Mouse (Mus musculus) forebrain, embryonic 14.5 days (tissue): Measurements from ENCODE around the gene Rerg. TPM values are rescaled to one million over a fixed set of nuclear protein-coding genes. Genes with fewer than 3 reads are reported as not detected.
A peak's percentile ranks its signal among the peaks of the same experiment; 100 is the strongest.

ENCODE experiments used
- ATAC-seq: fragments of 200-750 bp; cut with Nextera tagmentation; 2 replicates; pipeline ENCODE4 v1.8.0; 2017; ENCODE audit warnings: mild to moderate bottlenecking, moderate library complexity
- DNase-seq: peaks from one replicate; pipeline ENCODE4 v3.0.0-alpha.2; 2015; ENCODE audit warnings: low spot score
- H3K27ac ChIP-seq: fragments of 300-500 bp; sonication (generic); 2 replicates; pipeline ENCODE4 v1.5.1; 2014; ENCODE audit warnings: low read depth, mild to moderate bottlenecking, control low read depth, low read length, moderate library complexity
- H3K27me3 ChIP-seq: fragments of 300-500 bp; sonication (generic); replicated peaks from 2 replicates; pipeline ENCODE4 v1.6.1; 2014; ENCODE audit warnings: low read length, control low read depth, mixed read lengths; ENCODE audit not compliant: control insufficient read depth, insufficient read depth
- H3K36me3 ChIP-seq: fragments of 300-500 bp; sonication (generic); 2 replicates; pipeline ENCODE4 v1.6.1; 2014; ENCODE audit warnings: low read length, control low read depth; ENCODE audit not compliant: control insufficient read depth, insufficient read depth
- H3K4me1 ChIP-seq: fragments of 300-500 bp; sonication (generic); 2 replicates; pipeline ENCODE4 v1.6.1; 2014; ENCODE audit warnings: antibody characterized with exemption, low read length, control low read depth; ENCODE audit not compliant: control insufficient read depth, insufficient read depth
- H3K4me2 ChIP-seq: fragments of 300-500 bp; sonication (generic); 2 replicates; pipeline ENCODE4 v1.6.1; 2014; ENCODE audit warnings: mild to moderate bottlenecking, control low read depth, low read length
- H3K4me3 ChIP-seq: fragments of 300-500 bp; sonication (generic); 2 replicates; pipeline ENCODE4 v1.5.1; 2014; ENCODE audit warnings: low read depth, low read length, control low read depth
- H3K9ac ChIP-seq: fragments of 300-500 bp; sonication (generic); 2 replicates; pipeline ENCODE4 v1.6.1; 2014; ENCODE audit warnings: mild to moderate bottlenecking, low read length, control low read depth, moderate library complexity
- H3K9me3 ChIP-seq: fragments of 300-500 bp; sonication (generic); replicated peaks from 2 replicates; pipeline ENCODE4 v1.6.1; 2016; ENCODE audit warnings: low read length, control low read depth, mixed read lengths; ENCODE audit not compliant: control insufficient read depth
- WGBS: fragments of 180-500 bp; shearing (Covaris S2); extraction: QIAGEN DNeasy Blood & Tissue Kit; methylation state at CpG from one replicate; pipeline ENCODE4 v1.1.7; 2014; 5-methylcytosine and 5-hydroxymethylcytosine counted together
- polyA plus RNA-seq: library from polyadenylated mRNA; unstranded; fragments of >200 nt; fragmentation: Nextera tagmentation; extraction: Ambion mirVana; gene quantifications from 2 replicates; pipeline ENCODE4 v1.2.1, GENCODE M21; 2014

The Rerg gene
- polyA plus RNA-seq, 1 experiment from 2014 or later = 4.8 TPM

DNA sequence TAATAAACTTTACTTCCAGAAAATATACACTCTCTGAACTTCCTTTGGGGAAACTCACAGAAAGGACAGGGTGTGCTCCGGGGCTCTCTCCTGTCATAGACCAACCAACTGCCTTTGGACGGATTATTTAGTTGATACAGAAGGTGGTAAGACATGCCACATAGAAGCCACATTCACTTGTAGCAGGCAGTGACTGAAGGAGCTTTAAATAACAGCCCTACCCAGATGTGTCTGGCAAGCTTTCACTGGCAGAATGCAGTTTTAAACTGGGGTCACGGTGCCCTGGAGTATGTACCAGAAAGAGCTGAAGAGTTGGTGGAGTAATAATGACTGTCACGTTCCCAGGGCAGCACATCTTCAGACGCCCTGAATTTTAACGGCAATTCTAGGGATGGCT is 59.5 kb downstream of the Rerg start:
- no peaks in the 10 kb centered on the region for H3K4me1 ChIP-seq
- no peak overlapping the region for H3K4me3 ChIP-seq
- H3K27me3 ChIP-seq = no peaks in the 10 kb centered on the region
- 91% methylated on average over 6 of the region's 6 CpGs for WGBS
- no peak overlapping the region for H3K9ac ChIP-seq
- DNase-seq (no peak), ATAC-seq (no peak)
- no peaks in the 10 kb centered on the region for H3K36me3 ChIP-seq
- no peak overlapping the region for H3K4me2 ChIP-seq
- no peaks in the 10 kb centered on the region for H3K9me3 ChIP-seq
- no peak overlapping the region for H3K27ac ChIP-seq

DNA sequence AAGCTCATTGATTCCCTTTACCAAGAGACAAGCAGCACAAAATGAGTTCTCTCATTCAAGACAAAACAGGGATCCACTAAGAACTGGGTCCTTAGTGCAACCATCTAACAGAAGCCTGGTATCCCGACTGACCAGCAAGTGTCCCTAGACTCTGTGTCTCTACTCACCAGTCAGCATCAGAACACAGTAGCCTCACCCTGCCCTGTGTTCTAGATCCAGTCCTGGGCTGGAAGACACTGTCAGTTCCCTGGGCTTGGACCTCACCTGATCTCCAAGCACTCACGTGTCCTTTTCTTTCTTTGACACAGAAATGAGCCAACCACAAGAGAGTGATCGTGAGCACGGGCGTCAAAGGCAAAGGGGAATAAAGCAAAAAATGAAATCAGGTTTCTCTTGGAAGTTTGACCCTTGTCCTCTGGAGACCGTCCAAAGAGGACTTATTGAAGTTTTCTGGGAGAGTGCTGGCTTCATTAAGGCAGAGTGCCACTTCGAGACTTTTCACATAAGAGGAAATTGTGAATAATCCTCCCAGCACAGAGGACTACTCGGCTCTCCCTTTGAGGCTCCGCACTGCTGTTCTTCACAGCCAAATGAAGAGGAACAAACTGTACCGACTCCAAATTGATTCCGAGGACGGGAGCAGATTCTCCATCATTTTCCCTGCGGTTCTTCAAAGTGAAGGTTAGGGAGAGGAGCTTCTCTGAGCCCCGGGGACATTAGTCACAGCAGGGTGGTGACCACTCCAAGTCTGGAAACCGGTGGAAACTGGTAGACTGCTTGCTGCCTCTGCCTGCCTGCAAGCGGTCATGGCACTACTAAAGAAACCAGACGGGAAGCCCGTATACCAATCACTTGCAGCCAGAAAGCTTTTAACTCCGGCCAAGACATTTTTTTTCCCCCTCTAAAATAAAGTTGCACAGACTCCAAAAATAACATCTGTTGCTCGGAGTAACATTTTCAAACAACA is 60.2 kb downstream of the Rerg start:
- no peaks in the 10 kb centered on the region for H3K36me3 ChIP-seq
- no peak overlapping the region for H3K4me2 ChIP-seq
- no peak overlapping the region for H3K27ac ChIP-seq
- DNase-seq = no peak
- no peaks in the 10 kb centered on the region for H3K27me3 ChIP-seq
- H3K4me1 ChIP-seq = no peaks in the 10 kb centered on the region
- H3K9me3 ChIP-seq = no peaks in the 10 kb centered on the region
- H3K4me3 ChIP-seq = no peak overlapping the region
- 83% methylated on average over 20 of the region's 20 CpGs for WGBS
- H3K9ac ChIP-seq = no peak overlapping the region
- ATAC-seq = no peak

DNA sequence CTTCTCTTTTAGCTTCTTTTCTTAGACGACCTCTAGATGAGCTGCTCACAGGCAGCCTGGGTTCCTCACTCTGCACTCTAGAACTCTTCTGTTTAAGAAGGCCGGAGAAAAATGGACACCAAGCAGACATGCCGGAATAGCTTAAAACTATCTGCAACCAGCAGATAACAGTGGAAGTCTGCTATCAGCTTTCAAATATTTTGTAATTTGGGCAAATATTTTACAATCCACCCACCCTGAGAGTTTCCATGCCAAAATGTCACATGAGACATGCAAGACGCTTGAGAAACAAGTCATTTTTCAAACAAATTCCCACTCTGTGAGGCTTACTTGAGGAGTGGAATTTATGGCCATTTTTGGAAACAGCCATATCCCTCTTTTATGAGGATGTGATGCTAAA is 65.0 kb downstream of the Rerg start:
- Histone ChIP-seq H3K27me3 (no peaks in the 10 kb centered on the region), H3K4me1 (no peaks in the 10 kb centered on the region), H3K9ac (no peak overlapping the region), H3K27ac (no peak overlapping the region), H3K4me3 (no peak overlapping the region), H3K9me3 (no peaks in the 10 kb centered on the region), H3K36me3 (no peaks in the 10 kb centered on the region), H3K4me2 (no peak overlapping the region)
- ATAC-seq (no peak), DNase-seq (no peak)
- 93% methylated on average over 4 of the region's 4 CpGs for WGBS

DNA sequence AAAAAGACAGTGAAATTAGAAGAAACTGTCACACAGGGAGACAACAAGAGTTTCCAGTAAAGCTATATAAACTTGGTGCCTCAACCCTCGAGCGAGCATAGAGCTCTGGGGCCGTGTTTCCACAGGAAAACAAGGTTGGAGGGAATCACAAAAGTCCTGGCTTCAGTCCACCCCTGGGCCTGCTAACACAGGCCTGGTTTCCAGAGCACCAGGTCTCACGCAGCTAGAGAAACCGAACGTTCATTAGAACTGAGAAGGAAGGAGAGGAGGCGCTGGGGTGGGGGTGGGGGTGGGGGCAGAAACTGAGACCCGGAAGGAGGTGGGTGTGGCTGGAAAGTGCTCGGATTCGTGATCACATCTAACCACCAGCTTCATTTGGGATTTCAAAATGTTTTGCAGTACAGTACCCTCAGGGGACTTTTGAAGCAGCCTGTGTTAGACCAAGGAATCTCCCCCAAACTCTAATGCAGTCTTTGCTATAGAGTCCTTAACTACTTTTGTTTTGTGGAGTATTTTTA is 67.6 kb downstream of the Rerg start:
- no peak overlapping the region for H3K4me2 ChIP-seq
- peak; percentile 15 for DNase-seq
- H3K9ac ChIP-seq = no peak overlapping the region
- no peaks in the 10 kb centered on the region for H3K9me3 ChIP-seq
- no peaks in the 10 kb centered on the region for H3K36me3 ChIP-seq
- H3K27ac ChIP-seq = no peak overlapping the region
- no peak for ATAC-seq
- no peaks in the 10 kb centered on the region for H3K4me1 ChIP-seq
- no peak overlapping the region for H3K4me3 ChIP-seq
- H3K27me3 ChIP-seq = no peaks in the 10 kb centered on the region
- 59% methylated on average over 10 of the region's 10 CpGs for WGBS

DNA sequence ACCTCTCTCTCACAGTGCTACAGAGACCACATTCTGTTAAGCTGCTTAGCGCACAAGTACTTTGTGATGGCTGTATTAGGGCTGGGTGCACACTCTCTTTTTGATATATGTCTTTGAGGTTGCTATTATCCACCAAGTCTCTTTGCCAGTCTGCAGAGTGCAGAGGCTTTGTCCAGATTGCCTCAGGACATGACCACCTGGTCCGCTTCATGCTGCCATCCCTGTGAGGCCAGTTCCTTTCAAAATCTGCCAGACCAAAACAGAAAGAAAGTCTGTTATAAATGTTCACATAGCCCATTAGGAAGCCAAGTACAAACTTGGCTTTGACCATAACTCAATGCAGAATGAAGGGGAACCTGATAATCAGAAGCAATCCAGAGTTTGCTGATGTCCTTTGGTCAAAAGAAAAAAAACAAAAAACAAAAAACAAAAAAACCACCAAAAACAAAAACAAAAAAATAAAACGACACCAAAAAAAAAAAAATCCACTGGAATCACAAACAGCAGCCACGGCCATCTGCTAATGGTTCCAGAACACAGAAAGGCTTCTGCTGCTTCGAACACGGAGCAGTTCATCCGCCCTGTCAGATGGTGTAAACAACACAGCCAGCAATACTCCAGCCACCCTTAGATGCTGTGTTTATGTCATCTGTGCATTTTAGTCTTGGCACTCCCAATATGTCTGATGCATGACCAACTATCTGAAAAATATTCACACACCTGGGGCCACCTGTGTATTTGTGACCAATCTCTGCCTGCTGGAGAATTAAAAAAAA is 68.2 kb downstream of the Rerg start:
- DNase-seq (peak; percentile 43), ATAC-seq (no peak)
- Histone ChIP-seq H3K4me2 (no peak overlapping the region), H3K27me3 (no peaks in the 10 kb centered on the region), H3K4me1 (no peaks in the 10 kb centered on the region), H3K36me3 (no peaks in the 10 kb centered on the region), H3K9ac (no peak overlapping the region), H3K9me3 (no peaks in the 10 kb centered on the region), H3K27ac (no peak overlapping the region), H3K4me3 (no peak overlapping the region)
- WGBS = 70% methylated on average over 7 of the region's 7 CpGs

DNA sequence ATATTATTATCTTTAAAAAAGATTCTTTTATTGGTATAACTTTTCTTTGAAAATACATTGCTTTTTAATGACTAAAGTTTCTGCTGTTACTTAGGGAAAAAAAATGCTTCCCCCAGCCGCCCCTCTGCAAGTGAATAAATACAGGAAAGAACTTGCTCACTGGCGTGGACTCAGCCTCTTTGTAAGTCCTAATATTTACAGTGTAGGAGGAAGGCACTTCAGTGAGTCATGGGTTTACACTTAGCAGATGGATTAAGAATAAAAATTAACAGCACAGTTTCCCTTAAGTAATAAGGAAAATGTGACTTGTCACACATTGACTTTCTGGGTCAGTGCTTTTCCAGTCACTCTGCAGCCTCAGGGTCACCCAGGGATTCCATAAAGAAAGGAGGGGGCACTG is 70.0 kb downstream of the Rerg start:
- no peak overlapping the region for H3K9ac ChIP-seq
- no peak overlapping the region for H3K27ac ChIP-seq
- H3K4me2 ChIP-seq = no peak overlapping the region
- H3K4me1 ChIP-seq = no peaks in the 10 kb centered on the region
- no peaks in the 10 kb centered on the region for H3K9me3 ChIP-seq
- no peak for ATAC-seq
- 63% methylated on average over 2 of the region's 2 CpGs for WGBS
- no peak for DNase-seq
- H3K36me3 ChIP-seq = no peaks in the 10 kb centered on the region
- H3K27me3 ChIP-seq = no peaks in the 10 kb centered on the region
- H3K4me3 ChIP-seq = no peak overlapping the region

DNA sequence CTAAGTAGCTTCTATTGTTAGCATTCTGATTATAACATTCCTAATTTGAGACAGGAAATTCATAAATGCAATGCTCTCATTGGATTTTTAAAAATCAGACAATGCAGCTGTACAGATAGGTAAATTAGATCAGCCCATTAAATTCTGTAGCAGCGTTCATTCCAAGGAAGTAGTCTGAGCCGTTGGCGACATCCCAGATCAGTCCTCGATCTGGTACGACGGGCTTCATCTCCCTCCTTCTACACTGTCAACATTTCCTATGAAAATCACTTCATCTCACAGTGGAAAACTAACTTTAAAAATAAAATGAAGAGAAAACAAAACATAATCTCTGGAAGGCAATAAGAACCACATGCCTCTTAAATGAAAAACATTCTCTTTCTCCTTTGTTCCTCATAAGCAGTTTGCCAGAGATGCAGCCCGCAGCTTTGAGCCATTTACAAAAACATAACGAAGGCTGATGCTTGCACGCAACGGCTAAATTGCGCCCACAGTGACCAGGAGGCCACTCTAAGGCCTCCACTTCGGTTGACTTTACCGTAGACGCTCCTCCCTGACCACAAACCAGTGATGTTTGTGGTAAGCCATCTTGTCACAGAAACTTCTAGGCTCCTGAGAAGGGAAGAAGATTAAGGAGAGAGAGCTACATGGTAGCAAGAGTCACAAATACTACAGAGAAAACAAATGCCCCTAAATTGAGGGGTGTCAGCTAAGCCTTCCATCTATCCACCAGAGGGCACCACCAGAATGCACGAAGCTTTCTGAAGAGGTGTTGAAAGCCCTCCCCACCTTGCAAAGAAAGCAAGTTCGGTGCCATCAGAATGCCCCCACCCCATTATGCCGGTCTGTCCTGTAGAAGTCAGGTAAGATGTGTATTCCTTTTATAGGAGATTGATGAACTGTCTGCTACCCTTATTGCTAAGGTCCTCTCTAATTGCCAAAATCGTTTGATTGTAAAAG is 71.8 kb downstream of the Rerg start:
- no peak overlapping the region for H3K9ac ChIP-seq
- peak; percentile 45 for DNase-seq
- no peak for ATAC-seq
- H3K4me1 ChIP-seq = no peaks in the 10 kb centered on the region
- no peaks in the 10 kb centered on the region for H3K9me3 ChIP-seq
- WGBS = 63% methylated on average over 18 of the region's 18 CpGs
- H3K4me3 ChIP-seq = no peak overlapping the region
- no peak overlapping the region for H3K4me2 ChIP-seq
- H3K27me3 ChIP-seq = no peaks in the 10 kb centered on the region
- H3K27ac ChIP-seq = no peak overlapping the region
- no peaks in the 10 kb centered on the region for H3K36me3 ChIP-seq

DNA sequence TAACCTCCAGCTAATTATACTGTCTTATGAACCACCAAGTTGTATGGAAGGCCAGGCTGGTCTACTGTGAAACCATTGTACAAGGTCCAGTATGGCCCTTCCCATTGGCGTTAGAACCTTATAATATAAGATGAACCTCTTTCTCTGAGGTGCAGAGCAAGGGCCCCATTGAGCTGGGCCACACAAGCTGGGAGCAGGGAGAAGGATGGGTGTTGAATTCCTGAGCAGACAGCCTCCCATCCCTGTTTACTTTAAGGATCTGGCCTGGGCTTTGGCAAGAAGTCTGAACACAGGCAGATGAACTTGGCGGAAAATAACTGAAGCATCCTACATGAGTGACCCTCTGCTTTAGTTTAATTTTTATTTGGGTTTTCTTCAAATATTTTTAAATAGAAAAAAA is 75.8 kb downstream of the Rerg start:
- ATAC-seq = no peak
- WGBS = 88% methylated on average over 2 of the region's 2 CpGs
- no peaks in the 10 kb centered on the region for H3K27me3 ChIP-seq
- no peaks in the 10 kb centered on the region; the same call in 1 of the 2 replicates for H3K9me3 ChIP-seq
- H3K4me3 ChIP-seq = no peak overlapping the region
- no peak for DNase-seq
- H3K27ac ChIP-seq = no peak overlapping the region
- H3K9ac ChIP-seq = no peak overlapping the region
- no peaks in the 10 kb centered on the region for H3K36me3 ChIP-seq
- no peaks in the 10 kb centered on the region for H3K4me1 ChIP-seq
- H3K4me2 ChIP-seq = no peak overlapping the region
